Mouse (Mus musculus) thymus, postnatal 0 days (tissue): ENCODE results near the gene Ngrn. TPM values are rescaled to one million over a fixed set of nuclear protein-coding genes. Genes with fewer than 3 reads are reported as not detected.

Experiments used
- DNase-seq: peaks from one replicate; pipeline ENCODE4 v3.0.0-alpha.2; 2015; ENCODE audit warnings: low spot score
- polyA plus RNA-seq: library from polyadenylated mRNA; unstranded; fragments of >200 nt; fragmentation: Nextera tagmentation; extraction: Ambion mirVana; gene quantifications from 2 replicates; pipeline ENCODE4 v1.2.1, GENCODE M21; 2015

Ngrn gene
- polyA plus RNA-seq, 1 experiment from 2014 or later = 65.8 TPM

DNA sequence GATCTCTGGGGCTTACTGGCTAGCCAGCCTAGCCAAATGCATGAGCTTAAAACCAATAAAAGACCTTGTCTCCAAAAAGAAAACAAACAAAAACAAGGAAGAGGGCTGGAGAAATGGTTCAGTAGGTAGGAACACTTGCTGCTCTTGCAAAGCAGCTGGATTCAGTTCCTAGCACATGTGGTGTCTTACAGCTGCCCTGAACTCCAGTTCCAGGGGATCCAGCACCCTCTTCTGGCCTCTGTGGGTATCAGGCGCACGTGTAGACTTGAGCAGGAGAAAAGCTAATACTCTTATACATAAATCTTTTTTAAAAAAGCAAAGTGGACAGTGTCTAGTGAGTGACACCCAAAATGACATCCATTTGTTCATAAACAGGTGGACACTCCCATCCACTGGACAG is 40.5 kb downstream of the Ngrn start:
- no peak for DNase-seq

DNA sequence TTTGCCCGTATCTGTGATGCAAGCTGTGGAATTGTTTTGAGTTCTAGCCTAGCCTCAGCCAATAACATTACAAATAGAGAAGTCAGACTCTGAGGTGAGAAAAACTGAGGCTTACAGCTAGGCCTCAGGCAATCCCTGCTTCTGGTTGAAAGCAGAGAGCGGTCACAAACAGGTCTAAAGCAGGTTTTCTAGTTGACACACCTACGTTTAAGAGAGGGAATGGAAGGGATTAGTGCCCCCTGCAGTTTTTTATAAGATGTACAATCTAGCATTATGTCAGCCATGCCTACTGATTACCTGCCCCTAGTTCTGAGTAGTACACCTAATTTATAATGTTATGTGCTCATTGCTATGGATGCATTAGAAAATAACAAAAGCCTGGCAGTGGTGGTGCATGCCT is 46.8 kb downstream of the Ngrn start:
- DNase-seq = no peak

DNA sequence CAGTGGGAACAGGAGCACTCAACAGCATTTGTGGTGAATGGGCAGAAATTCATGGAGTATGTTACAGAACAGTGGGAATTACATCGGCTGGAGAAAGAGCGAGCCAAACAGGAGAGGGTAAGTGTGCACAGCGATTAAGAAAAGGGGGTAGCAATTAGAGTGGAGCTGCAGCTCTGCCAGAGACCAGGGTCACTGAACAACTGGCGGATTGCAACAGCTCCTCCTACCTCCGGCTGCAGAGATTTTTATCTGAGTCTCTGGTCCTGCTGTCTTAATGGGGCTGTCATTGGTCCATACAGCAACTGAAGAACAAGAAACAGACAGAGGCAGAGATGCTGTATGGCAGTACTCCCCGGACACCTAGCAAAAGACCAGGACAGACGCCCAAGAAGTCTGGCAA is 49.8 kb downstream of the Ngrn start:
- DNase-seq = no peak

Other genes starting within 250 kb of the Ngrn start
- 6.5 and 7.3 TPM in 2 replicates for gene Zfp710, start 236.4 kb upstream of the Ngrn start, polyA plus RNA-seq
- gene Idh2, start 145.8 kb upstream of the Ngrn start, polyA plus RNA-seq = 322 and 332 TPM in 2 replicates
- 16.8 and 20.9 TPM in 2 replicates for gene Sema4b, start 74.4 kb upstream of the Ngrn start, polyA plus RNA-seq
- 186 and 189 TPM in 2 replicates for gene Cib1, start 28.4 kb upstream of the Ngrn start, polyA plus RNA-seq
- 2.7 and 3.4 TPM in 2 replicates for gene Gdpgp1, start 28.4 kb upstream of the Ngrn start, polyA plus RNA-seq
- gene Ttll13, start 14.8 kb upstream of the Ngrn start, polyA plus RNA-seq = 0.44 and 0.70 TPM in 2 replicates
- 5.6 and 6.8 TPM in 2 replicates for gene Vps33b, start 8.4 kb downstream of the Ngrn start, polyA plus RNA-seq
- gene Prc1, start 33.2 kb downstream of the Ngrn start, polyA plus RNA-seq = 103 and 113 TPM in 2 replicates
- gene Rccd1, start 63.2 kb downstream of the Ngrn start, polyA plus RNA-seq = 5.0 and 10.5 TPM in 2 replicates
- 31.0 and 32.3 TPM in 2 replicates for gene Unc45a, start 79.8 kb downstream of the Ngrn start, polyA plus RNA-seq
- 8.4 and 12.7 TPM in 2 replicates for gene Hddc3, start 81.9 kb downstream of the Ngrn start, polyA plus RNA-seq
- gene Man2a2, start 110.2 kb downstream of the Ngrn start, polyA plus RNA-seq = 7.1 and 10.3 TPM in 2 replicates
- gene Fes, start 126.7 kb downstream of the Ngrn start, polyA plus RNA-seq = 7.3 and 7.8 TPM in 2 replicates
- gene Furin, start 144.2 kb downstream of the Ngrn start, polyA plus RNA-seq = 6.8 and 9.1 TPM in 2 replicates